Mouse (Mus musculus) liver, embryonic 13.5 days (tissue): ENCODE data around the gene Krt76. TPM values are rescaled to one million over a fixed set of nuclear protein-coding genes. Genes with fewer than 3 reads are reported as not detected.

ENCODE experiments used
- microRNA-seq: library from miRNA; unstranded; fragments of <30 nt; microRNA quantifications from one replicate; pipeline ENCODE4, GENCODE M21; 2016
- polyA plus RNA-seq: library from polyadenylated mRNA; unstranded; fragments of >200 nt; fragmentation: Nextera tagmentation; extraction: Ambion mirVana; gene quantifications from 2 replicates; pipeline ENCODE4 v1.2.1, GENCODE M21; 2015

Gene Krt76
- polyA plus RNA-seq, 1 experiment from 2014 or later = not detected

Small RNA genes lying within 50 kb of the gene (microRNA-seq; reads per million reads assigned to microRNA genes)
- not detected for gene Gm44356

Other genes starting within 250 kb of the Krt76 start
- gene Gm5478, start 245.5 kb downstream of the Krt76 start, polyA plus RNA-seq = not detected in 2 replicates
- gene Krt6b, start 212.6 kb downstream of the Krt76 start, polyA plus RNA-seq = not detected in 2 replicates
- gene Krt6a, start 198.6 kb downstream of the Krt76 start, polyA plus RNA-seq = 0.05 and 0.09 TPM in 2 replicates
- 0.63 and 0.69 TPM in 2 replicates for gene Krt5, start 180.0 kb downstream of the Krt76 start, polyA plus RNA-seq
- not detected in 2 replicates for gene Krt71, start 149.8 kb downstream of the Krt76 start, polyA plus RNA-seq
- not detected in 2 replicates for gene Krt72, start 106.5 kb downstream of the Krt76 start, polyA plus RNA-seq
- gene Krt73, start 90.6 kb downstream of the Krt76 start, polyA plus RNA-seq = not detected in 2 replicates
- not detected in 2 replicates for gene Krt2, start 74.8 kb downstream of the Krt76 start, polyA plus RNA-seq
- gene Krt1, start 42.1 kb downstream of the Krt76 start, polyA plus RNA-seq = not detected in 2 replicates
- not detected in 2 replicates for gene Krt77, start 23.2 kb downstream of the Krt76 start, polyA plus RNA-seq
- 0.15 and 0.32 TPM in 2 replicates for gene Krt4, start 31.8 kb upstream of the Krt76 start, polyA plus RNA-seq
- gene Krt79, start 47.4 kb upstream of the Krt76 start, polyA plus RNA-seq = not detected in 2 replicates
- gene Krt78, start 61.4 kb upstream of the Krt76 start, polyA plus RNA-seq = 0.03 TPM in 1 of 2 replicates, not detected in the other
- gene Krt8, start 111.6 kb upstream of the Krt76 start, polyA plus RNA-seq = 89.5 and 107 TPM in 2 replicates
- 81.8 and 85.0 TPM in 2 replicates for gene Krt18, start 135.3 kb upstream of the Krt76 start, polyA plus RNA-seq
- 67.5 and 79.6 TPM in 2 replicates for gene Eif4b, start 180.9 kb upstream of the Krt76 start, polyA plus RNA-seq
- 4.4 and 5.0 TPM in 2 replicates for gene Tns2, start 207.5 kb upstream of the Krt76 start, polyA plus RNA-seq
- 13.1 and 13.7 TPM in 2 replicates for gene Spryd3, start 243.3 kb upstream of the Krt76 start, polyA plus RNA-seq